Mouse (Mus musculus) testis, adult 2 months (tissue): ENCODE results near the gene Ttc29.

ENCODE experiments used
- CTCF ChIP-seq: fragments of 200-500 bp; IDR thresholded peaks from 2 replicates; pipeline ENCODE4 v1.5.1; 2012; ENCODE audit warnings: low read depth, mild to moderate bottlenecking, inconsistent platforms, low read length, moderate library complexity; ENCODE audit not compliant: control insufficient read depth, insufficient read depth, insufficient replicate concordance
- POLR2A ChIP-seq: fragments of 200-500 bp; IDR thresholded peaks from 2 replicates; pipeline ENCODE4 v1.6.1; 2012; ENCODE audit warnings: low read depth, mild to moderate bottlenecking, inconsistent platforms, low read length, moderate library complexity; ENCODE audit not compliant: control insufficient read depth

- TF ChIP-seq POLR2A (no peak), CTCF (no peak)
Measured at GRCm38 (mm10) chr8:78276120-78276519, 63.0 kb downstream of the Ttc29 start.
